Mouse (Mus musculus): ENCODE measurements around the gene Zfp595. TPM values are rescaled to one million over a fixed set of nuclear protein-coding genes. Genes with fewer than 3 reads are reported as not detected.
A peak's percentile ranks its signal among the peaks of the same experiment; 100 is the strongest.
"Not testable (repeated sequence)": the region's sequence is repeated elsewhere in the genome, so short reads cannot be mapped to it uniquely, and the experiment has no call there.

The Zfp595 gene
- 1 to 10 TPM; 1.6 to 2.0 TPM for total RNA-seq (2021)
- long read RNA-seq, experiment 1, partial matches to known transcripts: 0 of 1 reads
- long read RNA-seq, experiment 1, other reads (novel, unspliced or antisense): 0 of 1 reads
- long read RNA-seq, experiment 2, full-length matches to known transcripts: 2 of 2 reads
- long read RNA-seq, experiment 2, partial matches to known transcripts: 0 of 2 reads
- long read RNA-seq, experiment 2, other reads (novel, unspliced or antisense): 0 of 2 reads

DNA sequence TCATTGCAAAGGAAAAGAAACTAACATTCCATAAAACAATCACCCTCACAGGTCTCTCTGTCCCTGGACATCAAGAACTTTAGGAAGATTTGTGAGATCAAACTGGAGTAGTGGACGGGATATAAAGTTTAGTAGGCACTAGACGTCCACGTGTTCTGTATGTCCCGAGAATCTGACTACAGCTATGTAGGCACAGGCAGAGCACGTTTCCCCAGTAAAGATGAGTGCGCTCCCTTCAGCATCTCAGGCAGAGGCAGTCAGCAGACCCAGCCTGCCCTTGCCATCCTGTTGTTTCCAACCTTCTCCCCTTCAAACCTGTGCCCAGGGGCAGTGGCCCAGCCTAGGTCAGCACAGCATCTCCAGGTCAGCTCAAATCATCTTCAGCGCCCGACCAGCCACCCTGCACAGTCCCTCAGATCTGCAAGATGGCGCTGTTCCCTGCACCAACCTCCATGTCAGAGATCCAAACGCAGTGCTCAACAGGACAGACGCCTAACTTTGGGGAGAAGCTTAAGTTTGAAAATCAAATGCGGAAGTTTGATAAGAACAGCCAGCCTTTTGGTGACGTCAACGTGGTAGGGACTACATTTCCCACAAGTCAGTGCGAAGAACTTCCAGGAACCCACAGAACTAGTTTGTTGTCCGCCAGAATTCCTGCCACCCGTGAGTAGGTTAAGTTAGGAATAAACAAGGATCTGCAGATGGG lies at the start of gene Zfp595:
Zfp595 (minus strand) TSS at position 552 of the 706 bp plus-strand sequence.
- DNase-seq (ENCODE audit: low spot score): peak; percentile 89

DNA sequence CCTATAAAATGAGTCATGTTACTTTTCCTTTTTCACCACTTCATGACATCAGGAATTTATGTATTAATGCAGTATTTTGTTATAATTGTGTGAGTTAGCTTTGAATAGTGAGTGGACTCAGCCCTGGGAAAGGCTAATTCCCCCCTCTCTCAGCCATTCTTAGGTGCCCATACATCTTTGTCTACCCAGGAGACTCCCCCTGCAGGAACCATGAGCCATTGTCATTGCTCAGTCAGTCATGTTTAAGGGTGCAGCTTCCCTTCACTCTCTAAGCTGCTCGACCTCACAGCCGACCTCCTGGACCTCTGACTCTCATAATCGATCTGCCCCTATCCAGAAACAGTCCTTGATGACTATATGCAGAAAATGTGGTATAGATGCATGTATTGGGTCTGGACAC lies 43.9 kb upstream of the Zfp595 start:
- not testable (repeated sequence) for DNase-seq (ENCODE audit: low spot score)

DNA sequence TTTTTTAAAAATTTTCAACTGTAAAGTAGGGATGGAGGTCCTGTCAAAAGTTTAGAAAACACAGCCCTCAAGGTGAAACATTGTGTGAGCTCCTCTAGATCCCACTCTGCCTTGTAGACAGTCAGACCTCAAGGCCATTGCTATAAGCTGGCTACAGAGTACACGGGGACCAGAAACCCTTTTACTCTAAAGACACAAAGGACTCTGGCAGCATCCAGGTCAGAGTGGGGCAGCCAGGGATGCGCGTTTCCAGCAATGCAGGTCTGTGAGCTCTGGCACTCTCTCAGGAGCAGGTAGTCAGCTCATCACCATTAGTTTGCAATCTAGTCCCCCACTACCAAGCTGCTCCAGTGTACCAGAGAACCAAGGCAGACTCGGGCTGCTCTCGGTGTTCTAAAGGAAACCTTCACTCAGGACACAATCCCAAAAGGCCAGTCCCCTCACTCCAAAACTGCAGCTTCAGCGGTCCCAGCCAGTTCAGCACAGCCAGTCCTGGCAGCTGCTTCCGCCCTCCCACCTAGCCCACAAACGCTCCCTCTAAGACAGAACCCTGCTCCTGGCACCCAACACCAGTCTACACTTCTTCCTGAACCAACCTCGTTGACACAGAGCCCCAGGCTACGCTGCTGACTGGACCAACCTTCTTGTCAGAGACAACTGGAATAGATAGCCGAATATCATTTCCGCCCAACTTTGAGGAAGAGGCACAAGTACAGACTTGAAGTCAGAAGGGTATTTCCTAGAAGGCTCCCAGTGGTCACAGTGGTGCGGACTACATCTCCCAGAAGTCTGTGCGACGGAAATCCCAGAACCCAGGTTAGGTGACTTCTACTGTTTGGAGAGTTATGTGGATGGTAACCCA lies 42.9 kb upstream of the Zfp595 start, which contains the start of the genes Gm28041 and Zfp456:
Gm28041 (minus strand) TSS at position 684 of the 862 bp plus-strand sequence.
Zfp456 (minus strand) TSS at position 761 of the 862 bp plus-strand sequence.
- DNase-seq (ENCODE audit: low spot score): peak; percentile 68

DNA sequence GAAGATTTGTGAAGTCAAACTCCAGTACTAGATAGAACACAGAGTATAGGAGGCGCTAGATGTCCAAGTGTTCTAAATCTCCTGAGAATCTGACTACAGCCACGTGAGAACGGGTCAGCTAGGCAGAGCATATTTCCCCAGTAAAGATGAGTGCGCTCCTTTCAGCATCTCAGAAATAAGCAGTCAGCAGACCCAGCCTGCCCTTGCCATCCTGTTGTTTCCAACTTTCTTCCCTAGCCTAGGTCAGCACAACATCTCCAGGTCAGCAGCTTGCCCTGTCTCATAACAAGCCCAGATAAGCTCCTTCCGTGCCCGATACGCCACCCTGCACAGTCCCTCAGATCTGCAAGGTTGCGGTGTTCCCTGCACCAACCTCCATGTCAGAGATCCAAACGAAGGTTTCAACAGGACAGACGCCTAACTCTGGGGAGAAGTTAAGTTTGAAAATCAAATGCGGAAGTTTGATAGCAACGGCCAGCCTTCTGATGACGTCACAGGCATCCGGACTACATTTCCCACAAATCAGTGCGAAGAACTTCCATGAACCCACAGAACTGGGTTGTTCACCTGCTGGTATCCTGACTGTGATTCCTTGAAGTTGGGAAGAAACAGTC lies 27.9 kb upstream of the Zfp595 start, which contains the start of the genes Gm28044 and Zfp953:
Gm28044 (minus strand) TSS at position 406 of the 614 bp plus-strand sequence.
Zfp953 (minus strand) TSS at position 475 of the 614 bp plus-strand sequence.
- DNase-seq (ENCODE audit: low spot score): peak; percentile 93

DNA sequence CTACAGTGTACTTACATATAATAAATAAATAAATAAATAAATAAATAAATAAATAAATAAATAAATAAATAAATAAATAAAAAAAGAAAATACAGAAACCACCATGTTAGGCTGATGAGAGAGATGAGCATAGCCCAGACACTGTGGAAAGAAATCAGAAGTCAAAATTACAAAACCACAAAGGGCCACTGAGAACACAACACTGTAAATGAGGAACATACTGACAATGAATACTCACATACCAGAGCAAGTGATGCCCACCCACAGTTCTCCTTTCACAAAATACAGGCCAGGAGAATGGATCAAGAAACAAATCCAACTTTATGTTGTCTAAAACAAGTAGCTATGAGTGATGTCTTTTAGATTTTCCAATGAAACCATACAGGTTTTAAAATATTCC lies 19.5 kb upstream of the Zfp595 start:
- no peak for DNase-seq (ENCODE audit: low spot score)

DNA sequence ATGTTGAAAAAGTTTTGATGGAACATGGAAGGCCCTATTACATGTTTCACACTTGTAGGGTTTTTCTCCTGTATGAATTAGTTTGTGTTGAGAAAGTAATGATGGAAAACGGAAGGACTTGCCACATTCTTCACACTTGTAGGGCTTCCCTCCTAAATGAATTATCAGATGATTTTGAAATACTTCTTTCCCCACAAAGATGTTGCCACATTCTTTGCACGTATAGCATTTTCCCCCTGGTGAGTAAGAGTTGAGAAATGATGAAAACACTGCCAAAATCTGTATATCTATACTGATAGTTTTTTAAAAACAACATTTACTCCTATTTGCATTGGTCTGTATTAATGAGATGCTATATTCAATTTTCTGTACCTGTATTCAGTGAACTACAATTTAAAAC lies 11.1 kb upstream of the Zfp595 start:
- no peak for DNase-seq (ENCODE audit: low spot score)

DNA sequence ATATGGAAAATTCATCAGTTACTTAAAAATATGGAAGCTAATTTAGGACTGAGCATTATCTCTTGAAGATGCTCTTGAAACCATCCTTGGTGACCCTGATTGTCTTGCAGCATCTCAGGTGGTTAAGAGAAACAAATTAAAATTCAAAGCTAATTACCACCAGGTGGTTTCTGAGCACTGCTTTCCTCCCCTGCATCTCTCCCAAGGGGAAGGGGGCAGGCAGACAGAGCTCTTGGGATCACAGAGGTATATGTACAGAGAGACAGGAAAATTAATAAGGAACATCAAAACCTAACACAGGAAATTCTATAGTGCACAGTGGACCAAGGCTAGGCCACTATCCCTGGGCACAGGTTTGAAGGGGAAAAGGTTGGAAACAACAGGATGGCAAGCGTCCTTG lies 507 bp upstream of the Zfp595 start:
- no peak for DNase-seq (ENCODE audit: low spot score)

DNA sequence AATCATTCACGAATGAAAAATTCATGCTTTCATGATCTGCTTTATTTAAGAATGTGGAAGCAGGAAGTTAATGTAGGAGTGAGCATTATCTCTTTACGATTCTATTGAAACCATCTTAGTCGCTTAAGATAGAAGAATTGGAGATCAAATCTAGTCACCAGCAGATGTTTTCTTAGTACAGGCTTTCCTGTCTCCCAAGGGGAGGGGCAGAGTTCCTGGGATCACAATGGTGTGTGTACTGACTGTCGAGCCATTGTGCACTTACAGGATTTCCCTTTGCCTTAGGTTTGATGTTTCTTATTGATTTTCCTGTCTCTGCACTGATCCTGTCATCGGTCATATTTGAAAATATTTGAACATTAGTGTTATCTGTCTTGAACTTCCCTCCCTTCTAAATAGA lies 25.7 kb downstream of the Zfp595 start:
- DNase-seq (ENCODE audit: low spot score): no peak

DNA sequence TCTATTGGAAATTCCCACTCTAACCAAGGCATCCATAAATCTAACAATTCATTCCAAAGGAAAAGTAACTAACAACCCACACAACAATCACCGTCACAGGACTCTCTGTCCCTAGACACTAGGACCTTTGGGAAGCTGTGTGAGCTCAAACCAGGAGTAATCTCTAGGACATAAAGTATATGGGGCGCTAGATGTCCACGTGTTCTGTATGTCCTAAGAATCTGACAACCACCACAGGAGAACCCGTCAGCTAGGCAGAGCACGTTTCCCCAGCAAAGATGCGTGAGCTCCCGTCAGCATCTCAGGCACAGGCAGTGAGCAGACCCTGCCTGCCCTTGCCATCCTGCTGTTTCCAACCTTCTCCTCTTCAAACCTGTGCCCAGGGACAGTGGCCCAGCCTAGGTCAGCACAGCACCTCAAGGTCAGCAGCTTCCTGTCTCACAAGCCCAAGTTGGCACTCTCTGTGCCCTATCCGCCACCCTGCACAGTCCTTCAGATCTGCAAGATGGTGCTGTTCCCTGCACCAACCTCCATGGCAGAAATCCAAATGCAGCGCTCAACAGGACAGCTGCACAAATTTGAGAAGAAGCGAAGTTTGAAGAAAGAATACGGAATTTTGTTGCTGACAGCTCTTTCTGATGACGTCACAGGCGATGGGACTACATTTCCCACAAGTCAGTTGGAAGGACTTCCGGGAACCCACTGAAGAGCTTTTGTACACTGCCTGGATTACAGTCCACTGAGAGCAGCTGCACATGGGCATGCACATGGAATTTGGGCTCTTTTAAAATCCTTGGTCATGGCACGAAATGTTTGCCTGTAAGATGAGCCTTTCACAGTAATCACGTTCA lies 26.3 kb downstream of the Zfp595 start, which contains the start of gene Zfp457:
Zfp457 (minus strand) TSS at position 664 of the 851 bp plus-strand sequence.
- peak; percentile 94 for DNase-seq (ENCODE audit: low spot score)

DNA sequence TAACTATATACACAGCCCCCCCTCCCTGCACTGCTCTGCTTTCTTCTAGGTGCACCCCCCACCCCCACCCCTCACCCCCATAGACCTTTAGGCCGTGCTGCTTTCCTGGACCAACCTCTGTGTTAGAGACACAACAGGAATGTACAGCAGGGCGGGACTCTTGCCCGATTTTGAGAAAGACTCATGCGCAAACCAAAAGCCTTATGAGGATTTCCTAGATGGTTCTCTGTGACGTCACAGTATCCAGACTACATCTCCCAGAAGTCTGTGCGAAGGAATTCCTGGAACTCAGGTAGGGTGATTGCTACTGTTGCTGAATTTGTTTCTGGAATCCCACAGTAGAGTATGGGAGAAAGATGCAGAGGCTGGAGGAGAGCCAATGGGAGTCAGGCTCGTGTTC lies 54.1 kb downstream of the Zfp595 start, which contains the start of gene Zfp458:
Zfp458 (minus strand) TSS at position 153 of the 400 bp plus-strand sequence.
- DNase-seq (ENCODE audit: low spot score): no peak

DNA sequence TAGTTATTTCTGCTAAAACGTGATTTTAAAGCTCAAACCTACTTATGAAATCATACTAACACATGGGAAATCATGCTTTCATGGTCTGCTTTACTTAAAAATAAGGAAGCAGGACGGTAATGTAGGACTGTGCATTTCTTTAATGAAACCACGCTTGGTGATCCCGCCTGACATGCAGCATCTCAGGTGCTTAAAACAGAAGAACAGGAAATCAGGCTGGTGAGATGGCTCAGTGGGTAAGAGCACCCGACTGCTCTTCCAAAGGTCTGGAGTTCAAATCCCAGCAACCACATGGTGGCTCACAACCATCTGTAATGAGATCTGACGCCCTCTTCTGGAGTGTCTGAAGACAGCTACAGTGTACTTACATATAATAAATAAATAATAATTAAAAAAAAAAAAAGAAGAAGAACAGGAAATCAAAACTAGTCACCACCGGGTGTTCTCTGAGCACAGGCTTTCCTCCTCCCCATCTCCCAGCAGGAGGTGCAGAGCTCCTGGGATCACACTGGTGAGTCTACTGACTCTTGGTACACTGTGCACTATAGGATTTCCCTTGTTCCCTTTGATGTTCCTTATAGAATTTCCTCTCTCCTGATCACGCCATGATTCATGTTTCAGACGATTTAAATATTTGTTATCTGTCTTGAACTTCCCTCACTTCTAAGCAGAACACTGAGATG lies 62.8 kb downstream of the Zfp595 start:
- DNase-seq (ENCODE audit: low spot score): not testable (repeated sequence)

DNA sequence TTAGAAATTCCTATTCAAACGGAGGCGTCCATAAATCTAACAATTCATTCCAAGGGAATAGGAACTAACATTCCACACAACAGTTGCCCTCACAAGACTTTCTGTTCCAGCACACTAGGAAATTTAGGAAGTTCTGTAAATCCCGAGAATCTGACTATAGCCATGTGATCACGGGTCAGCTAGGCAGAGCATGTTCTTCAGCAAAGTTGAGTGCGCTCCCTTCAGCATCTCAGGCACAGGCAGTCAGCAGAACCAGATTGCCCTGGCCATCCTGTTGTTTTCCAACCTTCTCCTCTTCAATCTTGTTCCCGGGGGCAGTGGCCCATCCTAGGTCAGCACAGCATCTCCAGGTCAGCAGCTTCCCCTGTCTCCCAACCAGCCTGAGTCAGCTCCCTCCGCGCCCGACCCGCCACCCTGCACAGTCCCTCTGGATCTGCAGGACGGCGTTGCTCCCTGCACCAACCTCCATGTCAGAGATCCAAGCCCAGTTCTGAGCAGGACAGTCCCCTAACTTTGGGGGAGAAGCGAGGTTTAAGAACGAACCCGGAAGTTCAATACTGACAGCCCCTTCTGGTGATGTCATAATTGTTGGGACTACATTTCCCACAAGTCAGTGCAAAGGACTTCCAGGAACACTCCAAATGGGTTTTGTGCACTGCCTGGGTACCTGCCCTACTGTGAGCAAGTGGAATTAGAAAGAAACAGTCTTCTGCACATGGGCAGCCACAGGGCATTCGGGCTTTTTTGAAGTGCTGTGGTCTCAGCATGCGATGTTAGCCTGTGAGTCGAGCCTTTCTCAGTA lies 63.6 kb downstream of the Zfp595 start:
- peak; percentile 85 for DNase-seq (ENCODE audit: low spot score)

Other genes with a start within 250 kb of the Zfp595 start
- 1 to 10 TPM in 1 of 2 experiments, under 1 TPM in 1; 1.00 to 1.2 TPM for gene Zfp708, start 234.6 kb downstream of the Zfp595 start, total RNA-seq (2021)
- 1 to 10 TPM; 2.4 to 3.0 TPM for gene Gm28557, start 224.0 kb downstream of the Zfp595 start, total RNA-seq (2021)
- under 1 TPM; 0.55 to 0.57 TPM for gene Rslcan18, start 216.3 kb downstream of the Zfp595 start, total RNA-seq (2021)
- 1 to 10 TPM; 5.7 to 7.4 TPM for gene Zfp759, start 210.9 kb downstream of the Zfp595 start, total RNA-seq (2021)
- 1 to 10 TPM; 1.5 to 1.6 TPM for gene Rsl1, start 159.4 kb downstream of the Zfp595 start, total RNA-seq (2021)
- gene Zfp455, start 138.1 kb downstream of the Zfp595 start, total RNA-seq (2021): under 1 TPM; 0.43 to 0.57 TPM
- gene Zfp458, start 54.1 kb downstream of the Zfp595 start, total RNA-seq (2021): 1 to 10 TPM; 1.0 to 1.5 TPM
- 1 to 10 TPM; 5.1 to 5.4 TPM for gene Zfp457, start 26.1 kb downstream of the Zfp595 start, total RNA-seq (2021)
- under 1 TPM; 0.78 to 0.93 TPM for gene Gm28044, start 28.0 kb upstream of the Zfp595 start, total RNA-seq (2021)
- gene Zfp953, start 28.0 kb upstream of the Zfp595 start, total RNA-seq (2021): under 1 TPM; 0.71 to 0.73 TPM
- gene Gm28041, start 43.2 kb upstream of the Zfp595 start, total RNA-seq (2021): under 1 TPM in 1 of 2 experiments, not detected in 1; 0.47 TPM
- gene Zfp456, start 43.2 kb upstream of the Zfp595 start, total RNA-seq (2021): under 1 TPM; 0.14 to 0.34 TPM
- gene Zfp429, start 67.2 kb upstream of the Zfp595 start, total RNA-seq (2021): 1 to 10 TPM; 1.6 to 2.0 TPM
- under 1 TPM; 0.27 to 0.81 TPM for gene Zfp459, start 88.8 kb upstream of the Zfp595 start, total RNA-seq (2021)
- gene Zfp874a, start 119.1 kb upstream of the Zfp595 start, total RNA-seq (2021): 1 to 10 TPM; 6.6 to 8.0 TPM
- gene Zfp874b, start 151.7 kb upstream of the Zfp595 start, total RNA-seq (2021): 10 to 100 TPM; 14.2 to 19.2 TPM
- gene Zfp58, start 168.0 kb upstream of the Zfp595 start, total RNA-seq (2021): 1 to 10 TPM; 3.4 to 4.2 TPM
- gene Gm26965, start 193.6 kb upstream of the Zfp595 start, total RNA-seq (2021): not detected
- gene Zfp87, start 193.6 kb upstream of the Zfp595 start, total RNA-seq (2021): 1 to 10 TPM; 3.0 to 3.8 TPM
- gene Zfp748, start 221.3 kb upstream of the Zfp595 start, total RNA-seq (2021): 1 to 10 TPM; 1.6 to 1.9 TPM

All from gastrocnemius, adult 18-20 months (tissue).